Mouse (Mus musculus): ENCODE data around the gene Gm20661.

Gene Gm20661

GRCm38 (mm10) chr9:107968531-107968930, 14.3 kb upstream of the Gm20661 start:
- DNase-seq: no peak

GRCm38 (mm10) chr9:107970311-107970710, 12.5 kb upstream of the Gm20661 start:
- DNase-seq: no peak

- no peak for DNase-seq
These were observed 10.9 kb upstream of the Gm20661 start for GRCm38 (mm10) chr9:107971690-107972541.

- no peak for DNase-seq
These were observed 8.2 kb upstream of the Gm20661 start for GRCm38 (mm10) chr9:107974491-107975171.

- peak; percentile 35 to 50 for DNase-seq
These were observed 7.2 kb upstream of the Gm20661 start, which contains the start of gene Uba7 for GRCm38 (mm10) chr9:107975399-107976386. Gene Uba7 (plus strand): TSS chr9:107975505.

- no peak for DNase-seq
These were observed 4.0 kb upstream of the Gm20661 start for GRCm38 (mm10) chr9:107978815-107979214.

- DNase-seq: peak in 1 of 2 experiments; percentile 57
These were observed 913 bp upstream of the Gm20661 start for GRCm38 (mm10) chr9:107981684-107982605.

- peak; percentile 90 to 95 for DNase-seq
These were observed 598 bp downstream of the Gm20661 start for GRCm38 (mm10) chr9:107983421-107983890.

GRCm38 (mm10) chr9:107984052-107984753, 1.3 kb downstream of the Gm20661 start:
- peak in 1 of 2 experiments; percentile 36 for DNase-seq

- no peak for DNase-seq
These were observed 1.8 kb downstream of the Gm20661 start for GRCm38 (mm10) chr9:107984754-107985055.

GRCm38 (mm10) chr9:107985131-107986119, 2.6 kb downstream of the Gm20661 start, which contains the start of gene Inka1:
Gene Inka1 (minus strand): TSS chr9:107985879.
- DNase-seq: peak; percentile 93 to 94

- DNase-seq: peak; percentile 86 to 87
These were observed 3.5 kb downstream of the Gm20661 start for GRCm38 (mm10) chr9:107986376-107986775.

- DNase-seq: no peak
These were observed 5.1 kb downstream of the Gm20661 start for GRCm38 (mm10) chr9:107987950-107988349.

- DNase-seq: no peak
These were observed 9.3 kb downstream of the Gm20661 start, which contains the start of gene Cdhr4 for GRCm38 (mm10) chr9:107992197-107992596. Gene Cdhr4 (plus strand): TSS chr9:107992497.

- DNase-seq: no peak
These were observed 10.2 kb downstream of the Gm20661 start for GRCm38 (mm10) chr9:107993013-107993412.

GRCm38 (mm10) chr9:107994464-107994863, 11.6 kb downstream of the Gm20661 start:
- DNase-seq: no peak

GRCm38 (mm10) chr9:107995513-107995912, 12.7 kb downstream of the Gm20661 start:
- no peak for DNase-seq

- DNase-seq: no peak
These were observed 13.2 kb downstream of the Gm20661 start, which contains the start of gene Gm20662 for GRCm38 (mm10) chr9:107996049-107996448. Gene Gm20662 (plus strand): TSS chr9:107996349.
